Mouse (Mus musculus) lung, embryonic 14.5 days (tissue): ENCODE measurements around the gene Vmn1r201. TPM values are rescaled to one million over a fixed set of nuclear protein-coding genes. Genes with fewer than 3 reads are reported as not detected.

Experiments
- ATAC-seq: fragments of 200-750 bp; cut with Nextera tagmentation; 2 replicates; pipeline ENCODE4 v1.8.0; 2017; ENCODE audit warnings: mild to moderate bottlenecking, moderate TSS enrichment, moderate library complexity; ENCODE audit not compliant: insufficient read depth
- DNase-seq: peaks from one replicate; pipeline ENCODE4 v3.0.0-alpha.2; 2015
- H3K27ac ChIP-seq: fragments of 300-500 bp; sonication (generic); 2 replicates; pipeline ENCODE4 v1.5.1; 2014; ENCODE audit warnings: low read depth, mild to moderate bottlenecking, moderate library complexity
- H3K27me3 ChIP-seq: fragments of 300-500 bp; sonication (generic); 2 replicates; pipeline ENCODE4 v1.6.1; 2014; ENCODE audit warnings: low read length, control low read depth; ENCODE audit not compliant: insufficient read depth
- H3K36me3 ChIP-seq: fragments of 300-500 bp; sonication (generic); 2 replicates; pipeline ENCODE4 v1.6.1; 2014; ENCODE audit warnings: control low read depth; ENCODE audit not compliant: insufficient read depth
- H3K4me1 ChIP-seq: fragments of 300-500 bp; sonication (generic); 2 replicates; pipeline ENCODE4 v1.6.1; 2014; ENCODE audit warnings: antibody characterized with exemption, control low read depth; ENCODE audit not compliant: insufficient read depth
- H3K4me2 ChIP-seq: fragments of 300-500 bp; sonication (generic); 2 replicates; pipeline ENCODE4 v1.6.1; 2014; ENCODE audit warnings: mild to moderate bottlenecking
- H3K4me3 ChIP-seq: fragments of 300-500 bp; sonication (generic); 2 replicates; pipeline ENCODE4 v1.5.1; 2014; ENCODE audit warnings: low read depth, low read length
- H3K9ac ChIP-seq: fragments of 300-500 bp; sonication (generic); 2 replicates; pipeline ENCODE4 v1.6.1; 2014
- H3K9me3 ChIP-seq: fragments of 300-500 bp; sonication (generic); 2 replicates; pipeline ENCODE4 v1.6.1; 2016; ENCODE audit warnings: low read depth, low read length, control low read depth
- CTCF ChIP-seq: IDR thresholded peaks from 2 replicates; pipeline ENCODE4 v1.5.1; 2016; ENCODE audit warnings: antibody characterized with exemption, low read depth
- whole genome bisulfite sequencing: fragments of 180-500 bp; shearing (Covaris S2); extraction: QIAGEN DNeasy Blood & Tissue Kit; methylation state at CpG from one replicate; pipeline ENCODE4 v1.1.7; 2014; 5-methylcytosine and 5-hydroxymethylcytosine counted together
- polyA plus RNA-seq: library from polyadenylated mRNA; unstranded; fragments of >200 nt; fragmentation: Nextera tagmentation; extraction: Ambion mirVana; gene quantifications from 2 replicates; pipeline ENCODE4 v1.2.1, GENCODE M21; 2014

Vmn1r201 gene
- not detected in 2 replicates for polyA plus RNA-seq

DNA sequence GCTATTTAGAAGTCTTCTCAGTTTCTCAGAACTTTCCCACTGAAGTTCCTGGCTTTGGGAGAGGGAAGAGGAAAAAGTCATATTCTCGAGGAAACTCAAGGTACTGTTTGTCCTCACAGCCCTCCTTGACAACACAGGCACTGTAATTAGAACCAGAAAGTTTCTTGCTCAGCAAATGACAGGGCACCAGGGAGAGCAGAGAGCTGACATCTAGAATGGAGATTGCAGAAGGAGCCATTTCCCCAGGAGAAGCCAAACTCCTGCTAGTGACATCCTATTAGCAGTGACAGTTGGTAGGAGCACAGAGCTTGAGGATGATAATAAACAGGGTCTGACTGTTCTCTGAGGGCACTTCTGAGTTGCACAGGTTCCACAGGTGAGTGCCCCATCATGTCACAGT, at the start of gene Vmn1r201:
Gene Vmn1r201, plus strand, starts transcription at position 301 of the 400 bp plus-strand sequence.
- H3K9me3 ChIP-seq = no peaks in the 10 kb centered on the region
- no peak for DNase-seq
- TF ChIP-seq CTCF = no peak
- H3K4me2 ChIP-seq = no peak within 1 kb of the TSS
- no peaks in the 10 kb centered on the region for H3K36me3 ChIP-seq
- no peak within 1 kb of the TSS for H3K4me3 ChIP-seq
- no peak for ATAC-seq
- no peak within 1 kb of the TSS for H3K9ac ChIP-seq
- no peaks in the 10 kb centered on the region for H3K4me1 ChIP-seq
- H3K27ac ChIP-seq = no peak within 1 kb of the TSS
- H3K27me3 ChIP-seq = no peaks in the 10 kb centered on the region
- 38% methylated on average over 1 of the region's 1 CpGs for WGBS

DNA sequence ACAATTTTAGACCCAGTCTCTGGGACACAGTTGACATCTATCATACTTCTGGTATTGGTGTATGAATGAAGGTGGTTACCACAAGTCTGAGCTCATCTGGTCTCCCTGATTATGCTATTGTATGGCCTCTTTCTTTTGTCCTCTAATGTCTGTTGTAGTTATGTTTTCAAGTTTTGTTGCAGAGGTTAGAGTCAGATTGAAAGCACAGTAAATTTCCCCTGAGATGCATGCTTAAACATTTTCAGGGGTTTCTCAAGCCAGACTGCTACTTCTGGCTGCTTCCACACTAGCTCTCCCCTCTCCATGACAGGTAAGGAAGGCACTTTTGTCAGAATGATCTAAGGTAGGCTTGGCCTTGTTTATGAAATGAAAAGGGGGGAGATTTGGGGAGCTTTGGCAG, 16.6 kb upstream of the Vmn1r201 start:
- H3K4me2 ChIP-seq = no peak overlapping the region
- TF ChIP-seq CTCF = no peak
- ATAC-seq = no peak

DNA sequence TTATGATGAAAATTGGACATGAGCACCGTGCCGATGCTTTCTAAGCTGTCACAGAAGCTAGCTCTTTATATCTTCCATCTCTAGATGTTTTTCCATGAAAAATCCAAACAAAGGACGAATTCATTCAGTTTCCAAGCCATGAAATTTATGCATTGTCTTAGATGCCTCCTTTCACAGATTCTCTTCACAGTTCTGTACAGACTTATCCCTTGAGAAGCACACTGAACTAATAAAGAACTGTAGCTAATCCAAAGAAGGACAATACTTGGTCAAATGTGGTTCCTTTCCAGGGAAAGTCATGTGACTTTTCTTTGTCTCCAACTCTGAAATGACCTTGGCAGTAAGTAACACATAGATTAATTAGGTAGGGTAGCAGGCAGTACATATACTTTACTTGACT, 30.7 kb downstream of the Vmn1r201 start:
- no peak for TF ChIP-seq CTCF
- Histone ChIP-seq H3K9ac (no peak overlapping the region), H3K4me1 (no peaks in the 10 kb centered on the region), H3K27me3 (no peaks in the 10 kb centered on the region), H3K4me2 (no peak overlapping the region), H3K4me3 (no peak overlapping the region), H3K9me3 (no peaks in the 10 kb centered on the region), H3K36me3 (no peaks in the 10 kb centered on the region), H3K27ac (no peak overlapping the region)
- 73% methylated on average over 3 of the region's 3 CpGs for WGBS
- ATAC-seq (no peak), DNase-seq (no peak)

More for the DNA sequence above, 16.6 kb upstream of the Vmn1r201 start:
- Histone ChIP-seq H3K27me3 (no peaks in the 10 kb centered on the region), H3K4me3 (no peak overlapping the region), H3K4me1 (no peaks in the 10 kb centered on the region), H3K27ac (no peak overlapping the region), H3K36me3 (no peaks in the 10 kb centered on the region), H3K9me3 (no peaks in the 10 kb centered on the region), H3K9ac (no peak overlapping the region)
- no peak for DNase-seq

DNA sequence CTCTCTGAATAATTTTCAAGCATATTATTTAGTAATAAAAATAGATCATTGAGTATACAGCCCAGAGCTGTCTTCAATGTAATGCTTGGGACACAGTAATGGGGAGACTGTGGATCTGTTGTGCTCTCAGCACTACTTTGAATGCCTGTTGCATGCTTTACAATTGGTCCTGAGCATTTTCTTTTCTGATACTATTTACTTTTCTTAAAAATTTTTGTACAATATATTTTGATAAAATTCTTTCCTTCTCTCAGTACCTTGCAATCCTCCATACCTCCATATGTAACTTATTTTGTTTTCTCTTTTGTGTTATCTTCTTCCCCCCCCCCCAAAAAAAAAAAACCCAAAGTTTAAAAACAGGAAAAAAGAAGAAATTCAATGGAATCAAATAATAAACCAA, 33.6 kb downstream of the Vmn1r201 start, which contains the start of gene Vmn1r202:
Gene Vmn1r202, minus strand, starts transcription at position 101 of the 400 bp plus-strand sequence.
- no peak within 1 kb of the TSS for H3K4me3 ChIP-seq
- DNase-seq (no peak), ATAC-seq (no peak)
- no peaks in the 10 kb centered on the region for H3K9me3 ChIP-seq
- H3K27ac ChIP-seq = no peak within 1 kb of the TSS
- no peaks in the 10 kb centered on the region for H3K4me1 ChIP-seq
- H3K9ac ChIP-seq = no peak within 1 kb of the TSS
- no peaks in the 10 kb centered on the region for H3K27me3 ChIP-seq
- no peak for TF ChIP-seq CTCF
- no peak within 1 kb of the TSS for H3K4me2 ChIP-seq
- no peaks in the 10 kb centered on the region for H3K36me3 ChIP-seq

DNA sequence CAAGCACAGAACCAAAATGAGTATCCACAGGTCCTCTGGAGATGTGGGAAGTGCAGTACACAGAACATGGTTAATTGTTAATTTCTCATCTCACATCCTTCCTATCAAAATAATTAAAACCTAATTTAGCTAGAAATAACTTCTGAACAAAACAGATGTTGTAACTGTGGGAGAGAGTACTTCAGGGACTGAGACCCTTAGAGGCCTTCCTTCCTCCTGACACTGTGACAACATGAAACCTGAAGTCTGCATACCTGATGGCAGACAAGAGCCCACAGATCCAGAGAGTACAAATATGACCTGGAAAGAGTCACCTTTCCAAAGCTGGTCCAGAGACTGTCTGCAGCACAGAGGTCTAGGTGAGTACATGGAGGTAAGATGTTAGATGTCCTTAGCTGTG, 46.1 kb downstream of the Vmn1r201 start, which contains the start of gene Vmn1r203:
Gene Vmn1r203, plus strand, starts transcription at position 301 of the 400 bp plus-strand sequence.
- TF ChIP-seq CTCF = no peak
- H3K27me3 ChIP-seq = no peaks in the 10 kb centered on the region

More for the DNA sequence above, 46.1 kb downstream of the Vmn1r201 start, which contains the start of gene Vmn1r203:
- no peak within 1 kb of the TSS for H3K9ac ChIP-seq
- no peak for ATAC-seq
- DNase-seq = no peak
- H3K4me1 ChIP-seq = no peaks in the 10 kb centered on the region
- no peaks in the 10 kb centered on the region for H3K9me3 ChIP-seq
- H3K4me2 ChIP-seq = no peak within 1 kb of the TSS
- H3K4me3 ChIP-seq = no peak within 1 kb of the TSS
- H3K27ac ChIP-seq = no peak within 1 kb of the TSS
- H3K36me3 ChIP-seq = no peaks in the 10 kb centered on the region

Other genes with a start within 250 kb of the Vmn1r201 start
- not detected in 2 replicates for gene Vmn1r193, start 248.8 kb upstream of the Vmn1r201 start, polyA plus RNA-seq
- not detected in 2 replicates for gene Vmn1r194, start 227.7 kb upstream of the Vmn1r201 start, polyA plus RNA-seq
- gene Vmn1r195, start 201.4 kb upstream of the Vmn1r201 start, polyA plus RNA-seq = not detected in 2 replicates
- not detected in 2 replicates for gene Vmn1r196, start 182.0 kb upstream of the Vmn1r201 start, polyA plus RNA-seq
- not detected in 2 replicates for gene Vmn1r197, start 147.3 kb upstream of the Vmn1r201 start, polyA plus RNA-seq
- gene Vmn1r198, start 121.6 kb upstream of the Vmn1r201 start, polyA plus RNA-seq = not detected in 2 replicates
- gene Vmn1r199, start 92.1 kb upstream of the Vmn1r201 start, polyA plus RNA-seq = not detected in 2 replicates
- gene Vmn1r200, start 81.5 kb upstream of the Vmn1r201 start, polyA plus RNA-seq = not detected in 2 replicates
- not detected in 2 replicates for gene Vmn1r202, start 33.5 kb downstream of the Vmn1r201 start, polyA plus RNA-seq
- gene Vmn1r203, start 46.2 kb downstream of the Vmn1r201 start, polyA plus RNA-seq = 0.03 TPM in 1 of 2 replicates, not detected in the other
- not detected in 2 replicates for gene Vmn1r204, start 81.3 kb downstream of the Vmn1r201 start, polyA plus RNA-seq
- gene Vmn1r205, start 121.1 kb downstream of the Vmn1r201 start, polyA plus RNA-seq = not detected in 2 replicates
- not detected in 2 replicates for gene Vmn1r206, start 152.3 kb downstream of the Vmn1r201 start, polyA plus RNA-seq